Mouse (Mus musculus) stomach, embryonic 16.5 days (tissue): ENCODE results near the gene Olfr1436. TPM values are rescaled to one million over a fixed set of nuclear protein-coding genes. Genes with fewer than 3 reads are reported as not detected.
"Not testable (repeated sequence)": the region's sequence is repeated elsewhere in the genome, so short reads cannot be mapped to it uniquely, and the experiment has no call there.

Experiments
- ATAC-seq: fragments of 200-750 bp; cut with Nextera tagmentation; 2 replicates; pipeline ENCODE4 v1.8.0; 2017; ENCODE audit warnings: moderate number of reproducible peaks, moderate TSS enrichment; ENCODE audit not compliant: insufficient read depth, low FRiP score
- H3K27ac ChIP-seq: fragments of 300-500 bp; sonication (generic); 2 replicates; pipeline ENCODE4 v1.5.1; 2014; ENCODE audit warnings: low read length
- H3K27me3 ChIP-seq: fragments of 300-500 bp; sonication (generic); 2 replicates; pipeline ENCODE4 v1.6.1; 2014; ENCODE audit warnings: low read length, control low read depth, mixed read lengths; ENCODE audit not compliant: control insufficient read depth, insufficient read depth
- H3K36me3 ChIP-seq: fragments of 300-500 bp; sonication (generic); 2 replicates; pipeline ENCODE4 v1.6.1; 2014; ENCODE audit warnings: low read length; ENCODE audit not compliant: control insufficient read depth, insufficient read depth
- H3K4me1 ChIP-seq: fragments of 300-500 bp; sonication (generic); 2 replicates; pipeline ENCODE4 v1.6.1; 2014; ENCODE audit warnings: low read length, control low read depth, mixed read lengths; ENCODE audit not compliant: control insufficient read depth, insufficient read depth
- H3K4me2 ChIP-seq: fragments of 300-500 bp; sonication (generic); 2 replicates; pipeline ENCODE4 v1.6.1; 2014; ENCODE audit warnings: low read depth, low read length, mixed read lengths
- H3K4me3 ChIP-seq: fragments of 300-500 bp; sonication (generic); replicated peaks from 2 replicates; pipeline ENCODE4 v1.5.1; 2014; ENCODE audit warnings: mild to moderate bottlenecking, low read length
- H3K9ac ChIP-seq: fragments of 300-500 bp; sonication (generic); 2 replicates; pipeline ENCODE4 v1.6.1; 2014; ENCODE audit warnings: low read length
- H3K9me3 ChIP-seq: fragments of 300-500 bp; sonication (generic); replicated peaks from 2 replicates; pipeline ENCODE4 v1.6.1; 2016; ENCODE audit warnings: low read length, control low read depth; ENCODE audit not compliant: control insufficient read depth
- WGBS: fragments of 180-500 bp; shearing (Covaris S2); extraction: QIAGEN DNeasy Blood & Tissue Kit; methylation state at CpG from one replicate; pipeline ENCODE4 v1.1.7; 2014; 5-methylcytosine and 5-hydroxymethylcytosine counted together
- polyA plus RNA-seq: library from polyadenylated mRNA; unstranded; fragments of >200 nt; fragmentation: Nextera tagmentation; extraction: Ambion mirVana; gene quantifications from 2 replicates; pipeline ENCODE4 v1.2.1, GENCODE M21; 2015

Gene Olfr1436
- polyA plus RNA-seq = not detected in 2 replicates

- H3K36me3 ChIP-seq, H3K4me3 ChIP-seq, H3K9ac ChIP-seq, H3K27me3 ChIP-seq, ATAC-seq, H3K27ac ChIP-seq, H3K9me3 ChIP-seq, H3K4me1 ChIP-seq, H3K4me2 ChIP-seq: not testable (repeated sequence)
- WGBS = 83% methylated on average over 1 of the region's 1 CpGs
Observed at GRCm38 (mm10) chr19:12299030-12299429, at the start of gene Olfr1436. Gene Olfr1436, minus strand, starts transcription at chr19:12299130.

- Histone ChIP-seq H3K36me3 (no peaks in the 10 kb centered on the region), H3K9me3 (no peaks in the 10 kb centered on the region), H3K27me3 (no peaks in the 10 kb centered on the region), H3K9ac (no peak within 1 kb of the TSS), H3K27ac (no peak within 1 kb of the TSS), H3K4me3 (no peak within 1 kb of the TSS), H3K4me1 (no peaks in the 10 kb centered on the region), H3K4me2 (no peak within 1 kb of the TSS)
- 82% methylated on average over 3 of the region's 3 CpGs for WGBS
- ATAC-seq = no peak
Observed at GRCm38 (mm10) chr19:12335810-12336209, 36.9 kb upstream of the Olfr1436 start, which contains the start of gene Olfr1438-ps1. Gene Olfr1438-ps1, minus strand, starts transcription at chr19:12335910.

GRCm38 (mm10) chr19:12325001-12325400 is 26.1 kb upstream of the Olfr1436 start, which contains the start of gene Olfr1437:
Gene Olfr1437, minus strand, starts transcription at chr19:12325101.
- Histone ChIP-seq H3K4me1 (no peaks in the 10 kb centered on the region), H3K36me3 (no peaks in the 10 kb centered on the region), H3K27me3 (no peaks in the 10 kb centered on the region), H3K27ac (no peak within 1 kb of the TSS), H3K4me2 (no peak within 1 kb of the TSS), H3K4me3 (no peak within 1 kb of the TSS), H3K9ac (no peak within 1 kb of the TSS), H3K9me3 (no peaks in the 10 kb centered on the region)
- ATAC-seq = no peak
- WGBS = 80% methylated on average over 2 of the region's 2 CpGs

GRCm38 (mm10) chr19:12292979-12293378 is 6.0 kb downstream of the Olfr1436 start:
- Histone ChIP-seq H3K4me2 (no peak overlapping the region), H3K27ac (no peak overlapping the region), H3K36me3 (no peaks in the 10 kb centered on the region), H3K27me3 (no peaks in the 10 kb centered on the region), H3K4me1 (no peaks in the 10 kb centered on the region), H3K4me3 (no peak overlapping the region), H3K9ac (no peak overlapping the region), H3K9me3 (no peaks in the 10 kb centered on the region)
- ATAC-seq = no peak

- Histone ChIP-seq H3K9ac (no peak within 1 kb of the TSS), H3K9me3 (no peaks in the 10 kb centered on the region), H3K27ac (no peak within 1 kb of the TSS), H3K4me3 (no peak within 1 kb of the TSS), H3K36me3 (no peaks in the 10 kb centered on the region), H3K27me3 (no peaks in the 10 kb centered on the region), H3K4me2 (no peak within 1 kb of the TSS), H3K4me1 (no peaks in the 10 kb centered on the region)
- WGBS = 69% methylated on average over 2 of the region's 2 CpGs
- ATAC-seq = no peak
Observed at GRCm38 (mm10) chr19:12279554-12279953, 19.4 kb downstream of the Olfr1436 start, which contains the start of gene Olfr1434. Gene Olfr1434, plus strand, starts transcription at chr19:12279854.

- Histone ChIP-seq H3K27me3 (no peaks in the 10 kb centered on the region), H3K9me3 (no peaks in the 10 kb centered on the region), H3K27ac (no peak within 1 kb of the TSS), H3K36me3 (no peaks in the 10 kb centered on the region), H3K4me2 (no peak within 1 kb of the TSS), H3K4me3 (no peak within 1 kb of the TSS), H3K4me1 (no peaks in the 10 kb centered on the region), H3K9ac (no peak within 1 kb of the TSS)
- 59% methylated on average over 1 of the region's 1 CpGs for WGBS
- ATAC-seq = no peak
Observed at GRCm38 (mm10) chr19:12260732-12261131, 38.2 kb downstream of the Olfr1436 start, which contains the start of gene Olfr235. Gene Olfr235, plus strand, starts transcription at chr19:12261032.

Other genes with a start within 250 kb of the Olfr1436 start
- gene Olfr1424, start 236.4 kb downstream of the Olfr1436 start, polyA plus RNA-seq = not detected in 2 replicates
- gene Olfr1425, start 221.4 kb downstream of the Olfr1436 start, polyA plus RNA-seq = not detected in 2 replicates
- not detected in 2 replicates for gene Olfr1426, start 207.1 kb downstream of the Olfr1436 start, polyA plus RNA-seq
- gene Olfr1427, start 195.8 kb downstream of the Olfr1436 start, polyA plus RNA-seq = not detected in 2 replicates
- not detected in 2 replicates for gene Olfr1428, start 183.2 kb downstream of the Olfr1436 start, polyA plus RNA-seq
- 0.04 TPM in 1 of 2 replicates, not detected in the other for gene Olfr76, start 175.9 kb downstream of the Olfr1436 start, polyA plus RNA-seq
- gene Olfr1555-ps1, start 129.0 kb downstream of the Olfr1436 start, polyA plus RNA-seq = not detected in 2 replicates
- not detected in 2 replicates for gene Olfr1431, start 98.5 kb downstream of the Olfr1436 start, polyA plus RNA-seq
- not detected in 2 replicates for gene Olfr1432, start 66.5 kb downstream of the Olfr1436 start, polyA plus RNA-seq
- gene Olfr262, start 57.5 kb downstream of the Olfr1436 start, polyA plus RNA-seq = not detected in 2 replicates
- not detected in 2 replicates for gene Olfr235, start 38.1 kb downstream of the Olfr1436 start, polyA plus RNA-seq
- not detected in 2 replicates for gene Olfr1434, start 19.3 kb downstream of the Olfr1436 start, polyA plus RNA-seq
- gene Olfr1437, start 26.0 kb upstream of the Olfr1436 start, polyA plus RNA-seq = not detected in 2 replicates
- gene Olfr1438-ps1, start 36.8 kb upstream of the Olfr1436 start, polyA plus RNA-seq = not detected in 2 replicates
- not detected in 2 replicates for gene Olfr1440, start 88.1 kb upstream of the Olfr1436 start, polyA plus RNA-seq
- not detected in 2 replicates for gene Olfr1441, start 118.3 kb upstream of the Olfr1436 start, polyA plus RNA-seq
- gene Pfpl, start 128.8 kb upstream of the Olfr1436 start, polyA plus RNA-seq = not detected in 2 replicates
- 1.3 and 1.8 TPM in 2 replicates for gene Mpeg1, start 161.6 kb upstream of the Olfr1436 start, polyA plus RNA-seq
- gene Dtx4, start 202.3 kb upstream of the Olfr1436 start, polyA plus RNA-seq = 14.7 and 15.7 TPM in 2 replicates
- 21.1 and 23.5 TPM in 2 replicates for gene Fam111a, start 246.6 kb upstream of the Olfr1436 start, polyA plus RNA-seq